Mouse (Mus musculus) macrophage (primary cell): Measurements from ENCODE around the gene Ttll5. TPM values are rescaled to one million over a fixed set of nuclear protein-coding genes. Genes with fewer than 3 reads are reported as not detected.

ENCODE experiments used
- H3K27ac ChIP-seq: fragments of 350-480 bp; formaldehyde crosslinking; 2 replicates; pipeline ENCODE4 v1.9.0; 2021
- H3K36me3 ChIP-seq: fragments of 350-480 bp; formaldehyde crosslinking; 2 replicates; pipeline ENCODE4 v1.9.0; 2021; ENCODE audit errors: inconsistent target
- H3K4me3 ChIP-seq: fragments of 350-480 bp; formaldehyde crosslinking; 2 replicates; pipeline ENCODE4 v1.9.0; 2021; ENCODE audit errors: inconsistent target
- H3K79me2 ChIP-seq: fragments of 350-480 bp; formaldehyde crosslinking; 2 replicates; pipeline ENCODE4 v1.9.0; 2021; ENCODE audit errors: inconsistent target
- WGBS: methylation state at CpG from one replicate; pipeline ENCODE4 v1.1.7; 2026; ENCODE audit warnings: inconsistent platforms; ENCODE audit not compliant: missing documents; 5-methylcytosine and 5-hydroxymethylcytosine counted together
- polyA plus RNA-seq: library from polyadenylated mRNA; stranded (reverse); fragments of 250-400 nt; gene quantifications from 3 replicates; pipeline ENCODE4 v1.2.4, GENCODE M21; 2018; ENCODE audit warnings: inconsistent platforms

Gene Ttll5
- polyA plus RNA-seq, 1 experiment from 2014 or later, result 6.7 TPM

DNA sequence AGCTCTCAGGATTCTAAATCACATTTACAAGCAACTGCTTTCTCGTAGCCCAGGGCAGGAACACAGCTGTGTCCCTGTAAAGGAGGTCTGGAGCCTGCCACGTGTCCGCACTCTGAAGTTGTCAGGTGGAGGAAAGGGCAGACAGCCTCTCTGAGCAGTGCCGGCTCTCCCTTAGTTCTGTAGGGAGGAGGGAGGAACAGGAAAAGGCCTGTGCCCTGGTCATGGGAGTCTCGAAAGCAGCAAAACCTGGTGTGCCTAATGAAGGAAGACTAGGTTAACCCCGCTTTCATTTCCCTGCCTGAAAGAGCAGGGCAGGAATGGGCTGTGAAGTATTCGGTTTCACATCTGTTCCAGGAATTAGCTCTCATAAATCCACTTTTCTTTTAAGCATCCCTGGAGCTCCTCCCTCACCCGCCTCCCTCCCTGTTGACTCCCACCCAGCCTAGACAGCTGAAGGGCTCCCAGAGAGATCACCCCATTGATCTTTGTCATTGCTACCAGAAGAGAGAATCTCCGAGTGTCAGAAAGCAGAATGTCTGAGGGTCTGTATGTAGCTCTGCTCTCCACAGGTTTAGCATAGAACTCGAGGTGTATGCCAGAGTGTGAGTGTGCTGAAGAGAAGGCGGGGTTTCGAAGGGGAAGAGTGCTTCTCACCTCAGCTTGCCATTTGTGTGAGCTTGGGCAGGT, 212.9 kb downstream of the Ttll5 start:
- Histone ChIP-seq H3K27ac (no peak overlapping the region), H3K36me3 (no peaks in the 10 kb centered on the region), H3K4me3 (no peak overlapping the region), H3K79me2 (no peaks in the 10 kb centered on the region)
- WGBS, result 79% methylated on average over 12 of the region's 12 CpGs

DNA sequence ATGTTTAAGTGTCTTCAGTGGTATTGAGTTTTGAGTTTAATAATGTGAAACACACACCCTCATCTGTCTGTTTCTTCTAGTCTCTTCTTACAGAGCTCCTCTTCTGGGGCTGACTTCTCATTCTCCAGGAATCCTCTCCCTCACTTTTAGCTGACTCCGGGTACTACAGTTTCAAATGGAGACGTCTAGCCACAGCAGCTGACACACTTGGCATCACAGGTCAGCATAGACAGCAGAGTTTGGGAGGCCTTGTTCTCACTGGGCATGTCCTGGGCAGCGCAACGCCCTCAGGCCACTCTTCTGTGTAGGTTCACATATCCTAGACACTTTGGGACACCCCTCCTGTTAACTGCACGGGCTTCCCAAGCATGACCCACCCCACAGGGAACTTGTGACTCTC, 214.6 kb downstream of the Ttll5 start:
- Histone ChIP-seq H3K36me3 (no peaks in the 10 kb centered on the region), H3K27ac (no peak overlapping the region), H3K4me3 (no peak overlapping the region), H3K79me2 (no peaks in the 10 kb centered on the region)
- 95% methylated on average over 5 of the region's 5 CpGs for WGBS

DNA sequence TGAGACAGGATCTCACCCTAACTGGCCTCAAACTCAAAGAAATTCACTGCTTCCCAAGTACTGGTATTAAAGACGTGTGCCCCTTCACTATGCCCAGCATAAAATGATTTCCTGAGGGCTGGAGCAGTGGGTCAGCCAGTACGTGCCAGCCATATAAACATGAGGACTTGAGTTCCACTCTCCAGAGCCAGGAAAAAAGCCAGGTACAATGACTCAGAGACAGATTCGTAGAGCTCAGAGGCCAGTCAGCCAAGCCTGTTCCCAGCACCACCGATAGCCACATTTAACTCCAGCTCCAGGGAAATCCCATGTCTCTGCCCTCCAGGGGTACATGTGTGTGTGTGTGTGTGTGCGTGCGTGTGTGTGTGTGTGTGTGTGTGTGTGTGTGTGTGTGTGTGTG, 215.3 kb downstream of the Ttll5 start:
- H3K36me3 ChIP-seq, result no peaks in the 10 kb centered on the region
- no peaks in the 10 kb centered on the region for H3K79me2 ChIP-seq
- no peak overlapping the region for H3K27ac ChIP-seq
- 96% methylated on average over 6 of the region's 6 CpGs for WGBS
- no peak overlapping the region for H3K4me3 ChIP-seq

DNA sequence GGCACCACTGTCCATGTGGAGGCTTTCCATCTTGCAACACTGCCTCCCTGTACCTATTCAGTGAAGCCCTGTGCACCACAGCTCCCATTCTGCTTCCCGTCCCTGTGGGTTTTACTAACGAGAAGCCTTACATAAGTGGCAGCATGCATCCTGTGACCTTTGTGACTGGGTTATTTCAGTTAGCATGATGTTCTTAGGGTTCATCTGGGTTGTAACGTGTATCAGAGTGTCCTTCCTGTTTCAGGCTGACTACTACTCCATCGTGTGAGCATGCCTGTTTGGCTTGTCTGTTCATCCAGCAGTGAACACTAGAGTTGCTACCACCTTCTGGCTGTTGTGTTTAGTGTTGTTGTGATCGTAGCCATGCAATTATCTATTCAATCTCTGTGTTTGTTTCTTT, 221.7 kb downstream of the Ttll5 start:
- no peak overlapping the region for H3K4me3 ChIP-seq
- no peaks in the 10 kb centered on the region for H3K79me2 ChIP-seq
- no peaks in the 10 kb centered on the region for H3K36me3 ChIP-seq
- H3K27ac ChIP-seq, result peak overlapping the region; percentile 60; the same call in 1 of the 2 replicates
- WGBS, result 52% methylated on average over 5 of the region's 5 CpGs

DNA sequence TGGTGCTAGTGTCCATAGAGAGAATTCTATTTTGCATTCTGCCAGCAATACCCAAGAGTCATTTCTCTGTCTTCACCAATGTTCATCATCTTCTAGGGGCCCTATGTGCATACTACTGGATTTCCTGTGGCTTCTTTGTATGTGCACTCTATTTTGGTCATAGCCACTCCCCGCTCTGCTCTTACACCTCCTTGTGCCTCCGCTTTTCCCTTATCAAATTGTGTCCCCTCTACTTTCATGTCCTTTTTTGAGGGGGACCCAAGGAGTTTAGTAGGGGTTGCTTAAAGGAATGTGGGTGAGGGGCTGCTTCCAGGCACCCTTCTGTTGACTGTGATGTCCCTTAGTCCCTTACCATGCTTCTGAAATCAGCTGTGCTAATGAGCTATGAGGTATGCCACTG, 222.3 kb downstream of the Ttll5 start:
- H3K36me3 ChIP-seq, result no peaks in the 10 kb centered on the region
- no peak overlapping the region for H3K4me3 ChIP-seq
- 86% methylated on average over 2 of the region's 2 CpGs for whole genome bisulfite sequencing
- H3K27ac ChIP-seq, result peak overlapping the region; percentile 60
- no peaks in the 10 kb centered on the region for H3K79me2 ChIP-seq

DNA sequence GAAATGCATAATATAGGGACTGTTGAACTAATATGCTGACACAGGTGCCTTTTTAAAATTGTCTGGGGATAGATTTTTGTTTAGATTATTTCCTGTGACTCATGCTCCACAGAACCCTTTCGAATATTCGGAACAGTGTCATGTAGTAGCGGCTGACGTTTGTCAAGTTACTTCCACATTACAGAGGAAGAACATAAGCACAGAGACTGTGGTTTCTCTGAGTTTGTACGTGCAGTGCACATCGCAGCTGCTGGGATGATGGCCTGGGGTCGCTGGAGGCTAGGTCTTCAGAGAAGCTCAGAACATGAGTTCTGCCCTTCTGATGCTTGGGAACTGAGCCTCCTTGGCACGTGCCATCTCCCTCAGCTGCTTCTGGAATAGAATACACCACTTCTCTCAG, 222.9 kb downstream of the Ttll5 start:
- Histone ChIP-seq H3K36me3 (no peaks in the 10 kb centered on the region), H3K79me2 (no peaks in the 10 kb centered on the region), H3K4me3 (no peak overlapping the region), H3K27ac (peak overlapping the region; percentile 60)
- WGBS, result 12% methylated on average over 8 of the region's 8 CpGs

DNA sequence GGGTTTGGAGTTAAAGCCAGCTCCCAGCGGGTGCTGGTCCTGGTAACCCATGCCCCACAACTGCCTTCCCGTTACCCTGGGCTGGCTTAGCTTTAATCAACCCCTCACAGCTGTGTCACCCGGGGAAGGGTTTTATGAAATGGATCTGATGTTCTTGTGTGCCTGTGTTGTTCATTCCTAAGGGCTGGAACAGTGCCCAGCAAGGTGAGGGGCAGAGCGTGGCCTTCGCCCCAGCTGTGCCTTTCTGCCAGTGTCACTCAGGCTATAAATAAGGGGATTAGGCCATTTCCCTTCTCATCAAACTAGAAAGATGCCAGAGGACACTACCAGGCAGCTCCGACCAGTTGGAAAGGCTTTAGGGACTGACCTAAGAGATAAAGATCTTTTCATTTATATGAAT, 225.4 kb downstream of the Ttll5 start:
- H3K79me2 ChIP-seq, result no peaks in the 10 kb centered on the region
- 95% methylated on average over 6 of the region's 6 CpGs for WGBS
- H3K27ac ChIP-seq, result no peak overlapping the region
- no peaks in the 10 kb centered on the region for H3K36me3 ChIP-seq
- H3K4me3 ChIP-seq, result no peak overlapping the region

DNA sequence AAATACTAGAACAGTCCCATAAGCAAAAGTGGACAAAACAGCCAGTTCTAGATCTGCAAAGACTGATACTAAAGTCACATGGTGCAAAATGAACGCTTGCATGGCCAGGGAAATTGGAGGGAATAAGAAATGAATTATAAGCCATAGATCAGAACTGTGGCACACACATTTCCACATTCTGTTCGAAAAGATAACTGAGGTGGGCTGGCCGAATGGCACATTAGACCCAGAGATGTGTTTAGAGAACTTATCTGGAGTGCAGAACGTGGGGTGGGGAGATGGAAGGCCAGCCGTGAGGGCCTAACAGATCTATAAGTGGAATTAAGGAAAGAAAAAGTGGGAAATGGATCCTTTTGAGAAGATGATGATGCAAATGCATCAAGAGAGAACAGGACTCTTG, 227.0 kb downstream of the Ttll5 start:
- no peak overlapping the region for H3K27ac ChIP-seq
- no peak overlapping the region for H3K4me3 ChIP-seq
- 95% methylated on average over 5 of the region's 5 CpGs for WGBS
- no peaks in the 10 kb centered on the region for H3K36me3 ChIP-seq
- no peaks in the 10 kb centered on the region for H3K79me2 ChIP-seq

DNA sequence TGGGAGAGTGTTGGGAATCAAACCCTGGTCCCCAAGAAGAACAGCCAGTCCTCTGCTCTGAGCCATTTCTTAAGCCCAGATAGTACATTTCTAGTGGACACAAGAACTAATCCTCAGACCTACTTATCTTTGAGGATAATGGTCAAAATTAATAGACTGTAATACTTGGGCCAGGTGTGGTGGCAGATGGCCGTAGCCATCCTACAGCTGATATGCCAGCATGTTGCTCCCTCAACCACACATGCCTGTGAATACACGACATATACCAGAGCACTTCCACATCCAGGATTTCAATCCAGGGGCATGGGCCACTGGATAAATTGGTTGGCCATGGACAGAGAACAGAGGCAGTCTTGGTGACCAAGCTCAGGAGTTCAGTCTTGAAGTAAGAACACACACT, 230.8 kb downstream of the Ttll5 start:
- Histone ChIP-seq H3K4me3 (no peak overlapping the region), H3K27ac (no peak overlapping the region), H3K36me3 (no peaks in the 10 kb centered on the region), H3K79me2 (no peaks in the 10 kb centered on the region)
- WGBS, result 97% methylated on average over 2 of the region's 2 CpGs

DNA sequence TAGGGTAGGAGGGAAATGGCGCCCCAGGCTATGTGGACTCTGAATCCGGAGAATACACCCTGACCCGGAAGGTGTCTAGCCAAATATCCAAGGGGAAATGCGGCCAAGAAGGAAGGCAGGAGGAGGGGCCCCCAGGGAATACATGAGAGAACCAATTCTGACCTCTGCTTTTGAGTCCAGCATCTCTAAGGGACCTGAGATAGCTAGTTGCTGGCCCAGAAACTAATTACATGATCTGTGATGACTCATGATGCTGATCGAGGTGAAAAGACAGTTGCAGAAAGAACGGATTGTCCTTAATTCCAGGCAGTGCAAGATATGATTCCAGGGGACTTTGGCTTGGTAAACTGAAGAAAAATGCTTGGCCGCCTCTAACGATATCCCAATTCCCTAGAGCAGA, 232.5 kb downstream of the Ttll5 start:
- no peak overlapping the region for H3K4me3 ChIP-seq
- 93% methylated on average over 8 of the region's 8 CpGs for WGBS
- H3K27ac ChIP-seq, result no peak overlapping the region

DNA sequence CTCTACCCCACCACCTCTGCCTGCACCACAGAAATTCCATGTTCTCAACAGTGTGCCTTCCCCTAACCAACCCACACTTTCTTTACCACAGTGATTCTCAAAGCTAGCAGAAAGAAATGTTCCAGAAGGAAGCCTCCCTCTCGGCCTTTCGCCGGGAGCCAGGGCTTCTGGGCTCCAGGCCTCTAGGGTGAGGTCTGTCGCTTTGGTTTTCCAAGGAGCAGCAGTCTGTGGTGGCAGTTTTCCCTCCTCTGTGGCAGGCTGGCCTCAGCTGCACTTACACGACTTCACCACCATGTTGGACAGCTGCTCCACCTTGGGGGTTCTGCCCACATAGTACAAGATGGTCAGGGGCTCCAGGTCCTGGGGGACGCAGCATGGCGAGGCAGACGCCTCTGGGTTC, 233.1 kb downstream of the Ttll5 start:
- Histone ChIP-seq H3K27ac (no peak overlapping the region), H3K36me3 (no peaks in the 10 kb centered on the region), H3K4me3 (no peak overlapping the region), H3K79me2 (no peaks in the 10 kb centered on the region)
- WGBS, result 88% methylated on average over 8 of the region's 8 CpGs

More for the DNA sequence above, 232.5 kb downstream of the Ttll5 start:
- no peaks in the 10 kb centered on the region for H3K36me3 ChIP-seq
- no peaks in the 10 kb centered on the region for H3K79me2 ChIP-seq

DNA sequence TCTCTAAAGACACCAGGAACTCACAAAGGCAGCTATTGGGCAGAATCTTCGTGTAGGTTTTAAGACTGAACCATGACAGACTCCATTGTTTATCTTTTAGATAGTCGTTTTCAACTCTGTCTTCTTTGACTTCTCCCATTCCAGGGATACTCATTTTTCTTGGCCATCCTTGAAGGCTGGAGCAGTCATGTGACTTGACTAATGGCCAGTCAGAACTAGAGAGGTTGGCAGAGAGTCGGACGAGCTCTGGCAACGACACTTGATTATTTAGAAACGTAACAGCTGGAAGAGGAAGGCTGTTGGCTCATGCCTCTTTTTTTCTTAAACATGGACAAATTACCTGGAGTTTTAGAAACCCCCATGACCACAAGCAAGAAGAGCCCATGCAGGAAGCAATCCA, 234.9 kb downstream of the Ttll5 start:
- H3K4me3 ChIP-seq, result no peak overlapping the region
- no peaks in the 10 kb centered on the region for H3K36me3 ChIP-seq
- 96% methylated on average over 6 of the region's 6 CpGs for WGBS
- no peaks in the 10 kb centered on the region for H3K79me2 ChIP-seq
- H3K27ac ChIP-seq, result no peak overlapping the region

DNA sequence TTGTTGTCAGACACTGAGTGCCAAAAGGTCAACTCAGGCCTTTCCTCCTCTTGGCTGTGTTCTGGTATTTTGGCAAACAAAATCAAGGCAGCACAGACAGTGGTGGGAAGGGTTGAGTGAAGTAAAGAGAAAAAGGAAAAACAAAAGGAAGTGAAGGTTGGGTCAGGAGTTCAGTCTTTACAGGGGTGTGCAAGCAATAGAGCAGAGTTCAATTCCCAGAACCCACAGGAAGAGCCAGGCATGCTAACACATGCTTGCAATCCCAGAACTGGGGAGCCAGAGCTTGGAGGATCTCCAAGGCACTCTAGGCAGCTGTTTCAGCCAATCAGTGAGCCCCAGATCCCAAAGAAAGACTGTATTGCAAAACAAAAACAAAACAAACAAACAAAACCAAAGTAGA, 240.3 kb downstream of the Ttll5 start:
- Histone ChIP-seq H3K36me3 (no peaks in the 10 kb centered on the region), H3K27ac (no peak overlapping the region)

DNA sequence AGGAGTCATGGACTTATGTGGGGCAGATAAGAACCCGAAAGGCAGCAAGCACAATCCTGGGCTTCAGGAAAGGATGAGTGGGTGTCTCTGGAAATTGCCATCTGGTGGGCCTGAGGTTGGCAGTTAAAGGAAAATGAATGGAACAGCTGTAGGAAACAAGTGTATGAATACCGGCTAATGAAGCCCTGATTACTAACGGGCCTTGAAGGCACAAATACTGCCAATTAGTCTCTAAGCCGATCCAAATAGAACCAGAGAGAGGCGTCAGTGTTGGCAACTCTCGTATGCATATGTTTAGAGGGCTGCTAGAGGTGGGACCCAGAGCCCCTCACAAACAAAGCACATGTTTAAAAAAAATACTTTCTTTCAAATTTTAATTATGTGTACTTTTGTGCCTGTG, 247.0 kb downstream of the Ttll5 start:
- H3K27ac ChIP-seq, result no peak overlapping the region
- 95% methylated on average over 6 of the region's 6 CpGs for WGBS
- H3K4me3 ChIP-seq, result no peak overlapping the region
- H3K79me2 ChIP-seq, result no peaks in the 10 kb centered on the region
- H3K36me3 ChIP-seq, result no peaks in the 10 kb centered on the region

More for the DNA sequence above, 240.3 kb downstream of the Ttll5 start:
- H3K4me3 ChIP-seq, result no peak overlapping the region
- no peaks in the 10 kb centered on the region for H3K79me2 ChIP-seq

DNA sequence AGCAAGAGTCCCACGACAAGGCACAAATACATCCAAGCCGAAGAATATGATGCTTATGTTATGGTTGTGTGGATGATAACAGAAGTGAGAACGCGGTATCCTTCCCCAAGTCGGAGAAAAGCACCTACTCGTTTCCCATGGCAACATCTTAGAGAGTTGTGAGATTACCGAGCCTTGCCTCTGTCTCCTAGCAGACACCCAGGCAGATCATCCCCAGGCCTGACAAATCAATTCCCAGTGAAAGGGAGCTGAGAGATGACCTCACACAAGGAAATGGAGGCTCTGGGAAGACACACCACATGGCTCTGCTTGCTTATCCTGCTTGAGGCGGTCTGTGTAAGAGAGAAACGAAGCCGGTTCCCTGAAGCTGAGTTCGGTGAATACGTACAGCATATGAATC, 250.2 kb downstream of the Ttll5 start:
- Histone ChIP-seq H3K27ac (no peak overlapping the region), H3K79me2 (no peaks in the 10 kb centered on the region), H3K36me3 (no peaks in the 10 kb centered on the region), H3K4me3 (no peak overlapping the region)
- WGBS, result 92% methylated on average over 12 of the region's 12 CpGs

DNA sequence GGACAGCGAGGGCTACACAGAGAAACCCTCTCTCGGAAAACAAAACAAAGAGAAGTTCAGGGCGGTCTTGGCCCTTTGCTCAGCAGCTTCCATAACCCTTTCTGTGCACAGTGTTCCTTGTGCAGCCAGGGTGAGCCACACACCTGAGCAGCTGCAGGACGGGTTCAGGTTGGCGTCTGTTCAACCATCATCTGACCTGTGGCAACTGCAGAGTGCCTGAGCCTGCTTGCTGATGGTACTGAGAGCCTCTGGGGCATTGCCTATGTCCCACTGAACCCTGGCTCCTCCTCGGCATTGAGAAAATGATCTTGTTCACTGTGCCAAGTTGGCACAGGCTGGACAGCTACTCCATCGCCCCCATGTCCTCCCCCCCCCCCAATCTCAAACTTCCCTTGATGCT, 250.9 kb downstream of the Ttll5 start:
- Histone ChIP-seq H3K27ac (no peak overlapping the region), H3K36me3 (no peaks in the 10 kb centered on the region), H3K79me2 (no peaks in the 10 kb centered on the region), H3K4me3 (no peak overlapping the region)
- whole genome bisulfite sequencing, result 93% methylated on average over 7 of the region's 7 CpGs
